Mouse (Mus musculus) E14TG2a.4 (cell line): ENCODE results near the gene Ddx39b.
A peak's percentile ranks its signal among the peaks of the same experiment; 100 is the strongest.

Source experiments
- H3K27me3 ChIP-seq: 2 replicates; pipeline ENCODE4 v1.6.1; 2014; ENCODE audit warnings: low read length, control low read depth; ENCODE audit not compliant: insufficient read depth
- H3K36me3 ChIP-seq: 2 replicates; pipeline ENCODE4 v1.6.1; 2014; ENCODE audit warnings: low read length, control low read depth; ENCODE audit not compliant: insufficient read depth
- H3K4me1 ChIP-seq: replicated peaks from 2 replicates; pipeline ENCODE4 v1.6.1; 2014; ENCODE audit warnings: low read depth, low read length, control low read depth
- H3K4me3 ChIP-seq: replicated peaks from 2 replicates; pipeline ENCODE4 v1.5.1; 2014; ENCODE audit warnings: mild to moderate bottlenecking, low read length
- H3K9me3 ChIP-seq: 2 replicates; pipeline ENCODE4 v1.6.1; 2014; ENCODE audit warnings: low read length, control low read depth
- CTCF ChIP-seq: conservative IDR thresholded peaks from 2 replicates; pipeline ENCODE4 v1.5.1; 2014; ENCODE audit warnings: low read length
- NANOG ChIP-seq: IDR thresholded peaks from 2 replicates; pipeline ENCODE4 v1.6.1; 2014; ENCODE audit warnings: borderline replicate concordance, low read length, mixed read lengths
- POU5F1 ChIP-seq: IDR thresholded peaks from 2 replicates; pipeline ENCODE4 v1.6.1; 2014; ENCODE audit warnings: low read length, borderline replicate concordance

The Ddx39b gene

DNA sequence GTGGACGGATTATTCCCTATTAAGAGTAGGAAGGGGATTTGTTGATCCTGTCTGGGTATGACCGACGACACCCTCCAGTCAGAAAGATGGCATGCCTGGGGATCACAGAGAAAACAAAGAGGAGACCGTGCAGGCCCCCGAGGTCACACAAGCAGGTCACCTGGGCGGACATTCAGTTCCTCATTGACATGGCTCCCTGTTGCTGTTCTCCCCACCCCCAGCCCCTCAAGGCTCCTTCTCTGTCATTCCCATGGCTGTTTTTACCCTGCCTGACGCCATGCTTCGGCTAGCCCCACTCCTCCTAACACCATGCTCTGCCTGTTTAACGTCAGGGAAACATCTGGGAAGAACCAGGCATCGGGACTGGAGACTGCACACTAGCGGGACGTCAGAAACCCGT is 20.1 kb downstream of the Ddx39b start:
- Histone ChIP-seq H3K27me3 (peaks cover 66% of the 10 kb centered on the region), H3K4me3 (no peak overlapping the region), H3K4me1 (peaks cover 31% of the 10 kb centered on the region), H3K9me3 (no peaks in the 10 kb centered on the region), H3K36me3 (no peaks in the 10 kb centered on the region)
- no peak for TF ChIP-seq NANOG
- TF ChIP-seq POU5F1, result no peak
- TF ChIP-seq CTCF, result no peak

- TF ChIP-seq CTCF (no peak), POU5F1 (no peak), NANOG (no peak)
These were observed 21.3 kb downstream of the Ddx39b start, which contains the start of gene H2-D1 for GRCm38 (mm10) chr17:35262664-35263522. Gene H2-D1 (plus strand): TSS chr17:35262730.

GRCm38 (mm10) chr17:35263523-35263883 is 22.0 kb downstream of the Ddx39b start:
- Histone ChIP-seq H3K4me1 (peaks cover 26% of the 10 kb centered on the region), H3K4me3 (peak overlapping the region; percentile 86), H3K36me3 (no peaks in the 10 kb centered on the region), H3K9me3 (no peaks in the 10 kb centered on the region), H3K27me3 (peaks cover 67% of the 10 kb centered on the region)
- TF ChIP-seq CTCF (no peak), NANOG (no peak), POU5F1 (no peak)

More at GRCm38 (mm10) chr17:35262664-35263522, 21.3 kb downstream of the Ddx39b start, which contains the start of gene H2-D1:
- peaks cover 63% of the 10 kb centered on the region for H3K27me3 ChIP-seq
- no peaks in the 10 kb centered on the region for H3K9me3 ChIP-seq
- H3K36me3 ChIP-seq, result no peaks in the 10 kb centered on the region
- H3K4me3 ChIP-seq, result peak within 1 kb of the TSS; percentile 86
- H3K4me1 ChIP-seq, result peaks cover 28% of the 10 kb centered on the region

- no peaks in the 10 kb centered on the region for H3K36me3 ChIP-seq
- TF ChIP-seq POU5F1, result no peak
- no peak for TF ChIP-seq CTCF
- no peak for TF ChIP-seq NANOG
- peaks cover 58% of the 10 kb centered on the region for H3K27me3 ChIP-seq
- H3K4me3 ChIP-seq, result no peak overlapping the region
- no peaks in the 10 kb centered on the region for H3K9me3 ChIP-seq
- H3K4me1 ChIP-seq, result peaks cover 2% of the 10 kb centered on the region
These were observed 26.0 kb downstream of the Ddx39b start for GRCm38 (mm10) chr17:35267399-35268086.

DNA sequence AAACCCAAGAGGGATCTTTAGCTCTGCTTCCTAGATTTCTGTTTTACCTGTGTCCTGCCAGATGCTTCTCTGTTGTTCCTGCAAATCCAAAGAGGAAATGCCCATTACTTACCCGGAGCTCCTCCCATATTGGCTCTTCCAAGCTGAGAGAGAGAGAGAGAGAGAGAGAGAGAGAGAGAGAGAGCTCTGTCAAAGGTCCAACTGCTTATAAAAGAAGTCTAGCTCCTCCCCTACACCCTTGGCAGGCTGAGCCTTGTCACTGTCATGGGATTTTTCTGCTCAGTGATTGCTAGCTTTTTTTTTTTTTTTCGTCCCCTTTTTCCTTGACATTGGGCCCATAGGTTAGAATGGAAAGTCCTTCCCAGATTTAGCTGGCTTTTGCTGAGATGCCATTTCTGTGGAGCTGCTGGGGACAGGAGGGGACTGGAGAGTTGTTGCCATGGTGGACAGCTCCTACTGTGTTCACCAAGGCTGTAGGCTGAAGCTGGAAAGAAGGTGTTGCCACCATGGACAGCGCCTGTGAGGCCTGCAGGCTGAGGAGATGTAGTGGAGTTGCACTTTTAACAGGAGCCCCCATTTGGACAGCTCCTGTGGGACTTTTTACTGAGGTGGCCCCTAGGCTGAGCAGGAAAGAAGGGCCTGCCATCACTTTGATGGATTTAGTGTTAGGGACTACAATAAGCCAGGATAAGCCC is 28.3 kb downstream of the Ddx39b start:
- no peaks in the 10 kb centered on the region for H3K9me3 ChIP-seq
- TF ChIP-seq POU5F1, result no peak
- TF ChIP-seq CTCF, result no peak
- TF ChIP-seq NANOG, result no peak
- no peak overlapping the region for H3K4me3 ChIP-seq
- no peaks in the 10 kb centered on the region for H3K4me1 ChIP-seq
- H3K36me3 ChIP-seq, result no peaks in the 10 kb centered on the region
- peaks cover 35% of the 10 kb centered on the region for H3K27me3 ChIP-seq

DNA sequence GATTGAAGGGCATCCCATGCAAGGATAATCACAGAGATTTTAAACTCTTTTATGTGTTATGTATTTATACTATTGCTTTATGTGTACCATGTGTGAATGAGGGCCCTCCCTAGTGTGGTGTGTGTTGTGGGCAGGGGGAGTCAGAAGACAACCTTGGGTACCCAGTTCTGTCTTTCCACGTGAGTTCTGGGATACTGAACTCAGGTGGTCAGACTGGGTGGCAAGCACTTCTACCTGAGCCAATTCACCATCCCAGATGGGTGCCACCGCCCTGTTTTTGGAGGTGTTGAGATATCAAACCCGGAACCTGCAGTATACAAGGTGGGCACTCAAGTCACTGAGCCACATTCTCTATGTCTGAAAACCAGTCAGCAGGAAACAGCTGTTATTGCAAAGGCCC is 30.7 kb downstream of the Ddx39b start:
- H3K9me3 ChIP-seq, result no peaks in the 10 kb centered on the region
- peaks cover 20% of the 10 kb centered on the region for H3K27me3 ChIP-seq
- H3K4me3 ChIP-seq, result no peak overlapping the region
- no peaks in the 10 kb centered on the region for H3K36me3 ChIP-seq
- TF ChIP-seq CTCF, result no peak
- no peak for TF ChIP-seq POU5F1
- no peak for TF ChIP-seq NANOG
- H3K4me1 ChIP-seq, result peaks cover 13% of the 10 kb centered on the region

DNA sequence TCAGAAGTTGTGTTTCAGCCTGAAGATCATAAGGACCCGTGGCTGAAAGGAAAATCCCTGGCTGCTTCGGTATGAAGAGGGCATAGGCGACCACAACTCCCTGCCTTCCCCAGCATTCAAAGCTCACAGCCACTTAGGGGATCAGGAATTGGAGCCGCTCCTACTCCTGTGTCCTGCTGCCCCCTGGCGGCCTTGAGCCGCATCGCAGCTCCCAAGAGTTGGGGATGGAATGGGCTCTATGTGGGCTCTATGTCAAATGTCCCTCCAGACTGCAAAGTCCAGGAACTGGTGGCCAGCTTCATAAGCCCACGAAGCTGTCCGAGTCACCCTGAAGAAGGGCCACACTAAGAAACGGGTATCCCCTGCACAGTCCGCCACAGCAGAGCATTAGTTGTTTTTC is 33.2 kb downstream of the Ddx39b start:
- Histone ChIP-seq H3K27me3 (peaks cover 13% of the 10 kb centered on the region), H3K4me1 (peaks cover 18% of the 10 kb centered on the region), H3K9me3 (no peaks in the 10 kb centered on the region), H3K4me3 (no peak overlapping the region), H3K36me3 (no peaks in the 10 kb centered on the region)
- TF ChIP-seq CTCF (peak; percentile 94), NANOG (no peak)

- TF ChIP-seq NANOG, result no peak
- TF ChIP-seq POU5F1, result no peak
- TF ChIP-seq CTCF, result no peak
- Histone ChIP-seq H3K27me3 (peaks cover 13% of the 10 kb centered on the region), H3K4me3 (no peak overlapping the region), H3K36me3 (no peaks in the 10 kb centered on the region), H3K9me3 (peaks cover 11% of the 10 kb centered on the region), H3K4me1 (peaks cover 27% of the 10 kb centered on the region)
These were observed 34.8 kb downstream of the Ddx39b start for GRCm38 (mm10) chr17:35276304-35276864.
